Mouse (Mus musculus) thymus, postnatal 10 days (tissue): Measurements from ENCODE around the gene Smim24.

Source experiments
- DNase-seq, 2 experiments: peaks; one replicate each; pipeline ENCODE4 v3.0.0; 2021; ENCODE audit warnings: low spot score in 2 of 2

Smim24 gene

GRCm38 (mm10) chr10:81392781-81393185 lies at the start of gene Smim24:
TSS of gene Smim24 (plus strand) at chr10:81393051.
- DNase-seq: no peak

DNA sequence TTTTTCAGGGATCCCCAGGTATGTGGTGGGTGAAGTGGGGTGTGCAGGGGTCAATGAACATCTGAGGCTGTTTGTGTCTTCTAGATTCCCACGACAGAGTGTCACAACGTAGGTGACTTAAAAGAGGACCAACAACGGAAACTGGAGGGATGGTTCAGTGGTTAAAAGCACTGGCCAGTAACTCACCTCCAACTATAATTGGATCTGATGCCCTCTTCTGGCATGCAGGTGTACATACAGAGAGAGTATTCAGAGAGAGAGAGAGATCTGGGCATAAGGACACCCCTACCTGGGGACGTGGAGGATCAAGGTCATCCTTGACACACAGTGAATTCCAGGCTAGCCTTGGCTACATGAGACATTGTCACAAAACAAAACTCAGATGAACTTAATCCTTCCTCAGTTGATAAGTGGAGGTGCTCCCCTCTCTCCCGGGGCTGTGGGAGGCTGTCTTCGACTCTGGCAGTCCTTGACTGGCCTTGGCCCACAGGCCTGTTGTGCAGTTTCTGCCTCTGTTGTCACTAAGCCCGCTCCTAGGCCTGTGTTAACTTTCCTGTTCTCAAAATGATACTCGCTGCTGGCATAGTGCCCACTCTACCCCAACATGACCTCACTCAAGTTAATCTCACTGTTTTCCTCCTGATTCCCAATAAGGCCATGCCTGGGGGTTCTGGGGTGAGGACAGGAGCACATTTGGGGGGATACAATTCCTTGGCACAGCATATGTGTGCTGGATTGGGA lies 48.3 kb upstream of the Smim24 start:
- DNase-seq: no peak

DNA sequence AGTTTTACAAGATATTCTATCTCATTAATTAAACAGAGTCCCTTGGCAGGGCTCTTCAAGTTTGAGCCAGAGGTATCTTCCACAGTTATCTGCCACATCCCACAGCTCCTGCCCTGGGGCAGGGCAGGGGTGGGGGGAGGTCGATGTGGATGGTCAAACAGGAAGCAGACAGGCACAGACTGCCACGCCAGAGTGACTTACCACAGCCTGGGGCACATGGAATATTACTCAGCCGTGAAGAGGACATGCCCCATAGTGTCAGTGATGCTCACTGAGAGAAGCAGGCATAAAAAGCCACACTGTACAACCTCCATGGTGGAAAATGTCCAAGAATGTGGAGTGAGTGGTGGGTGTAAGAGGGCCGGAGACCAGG lies 47.7 kb upstream of the Smim24 start:
- no peak for DNase-seq

GRCm38 (mm10) chr10:81346453-81347067 lies 46.3 kb upstream of the Smim24 start:
- DNase-seq: peak in 1 of 2 experiments; percentile 37

DNA sequence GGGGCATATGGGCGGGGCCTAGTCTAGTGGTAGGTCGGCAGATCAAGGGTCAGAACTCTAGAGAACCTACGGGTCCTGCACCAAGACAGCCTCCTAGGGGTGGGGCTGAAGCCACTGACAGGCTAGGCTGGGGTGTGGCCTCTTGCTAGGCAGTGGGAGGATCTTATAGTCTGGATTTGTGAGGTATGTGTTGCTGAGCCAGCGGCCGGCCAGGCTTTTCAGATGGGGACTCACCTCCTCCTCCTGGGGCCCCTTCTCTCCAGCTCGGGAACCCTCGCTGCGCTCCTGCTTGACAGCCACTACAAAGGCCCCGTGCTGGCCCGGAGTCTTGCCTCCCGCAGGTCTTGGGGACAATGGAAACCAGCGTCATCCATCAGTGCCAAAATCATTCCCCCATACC lies 43.7 kb upstream of the Smim24 start:
- DNase-seq: no peak

- no peak for DNase-seq
Measured at GRCm38 (mm10) chr10:81349961-81350350, 42.9 kb upstream of the Smim24 start.

GRCm38 (mm10) chr10:81350351-81351063 lies 42.3 kb upstream of the Smim24 start, which contains the start of gene Hmg20b:
TSS of gene Hmg20b (minus strand) at chr10:81350480.
- DNase-seq: peak; percentile 99

GRCm38 (mm10) chr10:81351678-81352291 lies 41.1 kb upstream of the Smim24 start:
- DNase-seq: peak; percentile 59 to 60

GRCm38 (mm10) chr10:81354738-81355477 lies 37.9 kb upstream of the Smim24 start:
- DNase-seq: no peak

- no peak for DNase-seq
Measured at GRCm38 (mm10) chr10:81355533-81355932, 37.3 kb upstream of the Smim24 start.

GRCm38 (mm10) chr10:81356352-81356990 lies 36.4 kb upstream of the Smim24 start:
- no peak for DNase-seq

GRCm38 (mm10) chr10:81356991-81357844 lies 35.6 kb upstream of the Smim24 start, which contains the start of gene Mfsd12:
TSS of gene Mfsd12 (plus strand) at chr10:81357491.
- peak; percentile 84 to 90 for DNase-seq

- DNase-seq: no peak
Measured at GRCm38 (mm10) chr10:81358209-81358608, 34.6 kb upstream of the Smim24 start.

- no peak for DNase-seq
Measured at GRCm38 (mm10) chr10:81358841-81359240, 34.0 kb upstream of the Smim24 start.

GRCm38 (mm10) chr10:81360721-81361120 lies 32.1 kb upstream of the Smim24 start:
- no peak for DNase-seq

- no peak for DNase-seq
Measured at GRCm38 (mm10) chr10:81362336-81362949, 30.4 kb upstream of the Smim24 start.

GRCm38 (mm10) chr10:81363436-81364346 lies 29.2 kb upstream of the Smim24 start:
- no peak for DNase-seq

DNA sequence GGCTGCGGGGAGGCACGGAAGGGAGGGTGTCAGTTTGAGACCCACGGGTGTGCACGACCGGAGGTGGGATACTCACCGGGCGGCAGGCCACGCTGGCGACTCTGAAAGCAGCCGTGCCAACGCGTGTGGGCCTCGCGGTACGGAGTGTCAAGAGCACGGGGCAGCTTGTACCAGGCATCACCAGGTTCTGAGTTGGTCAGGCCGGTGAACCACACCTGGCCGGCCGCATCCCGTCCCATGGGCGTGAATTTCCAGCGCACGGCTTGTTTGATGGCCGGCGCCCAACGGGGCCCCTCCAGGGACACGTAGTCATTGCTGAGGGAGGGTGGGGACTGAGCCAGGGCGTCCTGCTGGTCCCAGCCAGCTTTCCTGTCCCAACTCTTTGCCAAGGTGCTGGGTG lies 28.2 kb upstream of the Smim24 start:
- no peak for DNase-seq

GRCm38 (mm10) chr10:81365073-81365472 lies 27.8 kb upstream of the Smim24 start:
- no peak for DNase-seq
